Mouse (Mus musculus) left cerebral cortex, adult 8-10 months (tissue): ENCODE data around the gene Rmi2. TPM values are rescaled to one million over a fixed set of nuclear protein-coding genes. Genes with fewer than 3 reads are reported as not detected.
"Not testable (repeated sequence)": the region's sequence is repeated elsewhere in the genome, so short reads cannot be mapped to it uniquely, and the experiment has no call there.

ENCODE experiments used
- DNase-seq, 2 experiments: peaks; one replicate each; pipeline ENCODE4 v3.0.0; 2022; ENCODE audit warnings: low spot score in 2 of 2
- total RNA-seq, 4 experiments: library from RNA; stranded (reverse); gene quantifications; 2 replicates each; pipeline ENCODE4 v1.2.4; 2022

Rmi2 gene
- under 1 TPM; 0.14 to 0.57 (median 0.17) TPM for total RNA-seq

DNA sequence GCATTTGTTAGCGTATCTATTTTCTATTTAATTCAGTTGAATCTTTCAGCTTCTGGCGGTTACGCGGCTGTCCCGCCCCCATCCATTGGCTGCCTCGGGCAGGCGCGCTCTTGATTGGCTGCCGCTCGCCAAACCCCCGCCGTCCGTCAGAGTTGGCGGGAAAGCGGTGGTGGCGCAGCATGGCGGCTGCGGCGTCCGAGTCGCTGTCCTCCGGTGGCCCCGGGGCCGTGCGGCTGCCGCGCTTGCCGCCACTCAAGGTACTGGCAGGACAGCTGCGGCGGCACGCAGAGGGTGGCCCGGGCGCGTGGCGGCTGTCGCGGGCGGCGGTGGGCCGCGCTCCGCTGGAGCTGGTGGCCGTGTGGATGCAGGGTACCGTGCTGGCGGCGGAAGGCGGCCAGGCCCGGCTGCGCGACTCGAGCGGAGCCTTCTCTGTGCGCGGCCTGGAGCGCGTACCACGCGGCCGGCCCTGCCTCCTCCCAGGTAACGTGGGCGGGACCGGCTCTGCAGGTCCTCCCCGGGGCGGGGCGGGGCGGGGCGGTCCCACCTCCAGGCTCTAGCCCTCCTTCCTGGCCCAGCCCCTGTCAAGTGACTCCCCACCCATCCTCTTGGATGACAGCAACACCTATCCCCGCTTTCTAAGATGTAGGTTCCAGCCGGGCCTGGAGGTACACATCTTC is at the start of gene Rmi2:
Gene Rmi2, plus strand, starts transcription at position 149 of the 677 bp plus-strand sequence.
- peak; percentile 58 to 66 for DNase-seq

DNA sequence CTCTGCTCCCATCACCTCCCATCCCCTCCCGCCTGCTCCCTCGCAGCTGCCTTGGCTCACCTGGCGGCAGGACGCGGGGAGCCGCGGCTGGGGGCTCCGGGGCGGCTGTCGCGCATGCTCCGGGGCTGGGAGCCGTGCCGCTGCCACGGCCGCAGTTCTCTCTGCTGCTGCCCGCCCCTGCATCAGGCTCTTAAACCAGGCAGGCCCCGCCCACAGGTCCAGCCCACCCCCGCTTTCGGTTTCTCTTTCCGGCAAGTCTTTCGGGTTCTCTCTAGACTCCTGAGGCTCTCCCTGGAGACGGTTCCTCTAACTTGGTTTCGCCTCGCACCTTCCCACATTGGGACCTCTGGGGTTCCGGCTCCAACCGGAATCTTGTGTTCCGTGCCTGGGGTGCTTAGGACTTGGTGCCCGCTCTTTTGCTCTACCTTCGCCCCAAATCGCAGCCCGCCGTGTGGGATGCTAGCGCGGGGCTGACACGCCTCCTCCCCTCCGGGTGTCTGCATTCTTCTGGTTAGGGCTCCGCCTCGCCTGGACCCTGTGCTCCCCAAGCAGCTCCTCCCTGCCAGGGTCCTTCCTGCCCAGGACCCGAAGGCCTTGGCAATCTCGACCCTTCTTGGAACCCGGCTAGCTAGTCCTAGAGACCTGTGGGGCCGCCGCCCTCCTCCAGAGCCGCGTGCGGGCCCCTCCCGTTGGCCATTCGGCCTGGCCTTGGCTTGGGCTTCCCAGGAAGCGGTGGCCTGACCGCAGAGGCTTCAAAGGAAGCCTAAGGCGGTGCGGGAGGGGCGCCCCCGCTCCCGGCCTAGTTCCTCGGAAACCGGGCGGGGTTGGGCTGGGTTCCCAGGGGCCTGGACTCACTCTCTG is 49.3 kb upstream of the Rmi2 start, which contains the start of gene Socs1:
Gene Socs1, minus strand, starts transcription at position 166 of the 861 bp plus-strand sequence.
- peak; percentile 59 to 80 for DNase-seq

DNA sequence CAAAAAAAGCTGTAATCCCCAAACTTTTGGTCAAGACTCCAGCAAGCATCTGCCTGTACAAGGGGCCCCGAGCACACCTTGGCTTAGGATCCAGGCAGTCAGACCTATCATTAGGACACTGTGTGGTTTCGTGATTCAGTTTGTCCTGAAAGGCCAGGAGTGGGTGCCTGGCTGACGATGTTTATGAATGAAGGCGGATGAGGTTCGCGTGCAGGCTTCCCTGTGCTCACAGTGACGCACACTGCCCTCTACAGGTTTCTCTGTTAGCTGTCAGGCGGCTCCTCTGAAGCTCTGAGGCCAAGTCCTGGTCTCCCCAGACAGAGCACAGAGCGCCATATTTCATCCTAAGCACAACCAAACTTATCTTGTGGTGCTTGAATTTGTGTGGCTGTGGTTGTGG is 48.6 kb upstream of the Rmi2 start:
- DNase-seq: peak; percentile 43 to 68

DNA sequence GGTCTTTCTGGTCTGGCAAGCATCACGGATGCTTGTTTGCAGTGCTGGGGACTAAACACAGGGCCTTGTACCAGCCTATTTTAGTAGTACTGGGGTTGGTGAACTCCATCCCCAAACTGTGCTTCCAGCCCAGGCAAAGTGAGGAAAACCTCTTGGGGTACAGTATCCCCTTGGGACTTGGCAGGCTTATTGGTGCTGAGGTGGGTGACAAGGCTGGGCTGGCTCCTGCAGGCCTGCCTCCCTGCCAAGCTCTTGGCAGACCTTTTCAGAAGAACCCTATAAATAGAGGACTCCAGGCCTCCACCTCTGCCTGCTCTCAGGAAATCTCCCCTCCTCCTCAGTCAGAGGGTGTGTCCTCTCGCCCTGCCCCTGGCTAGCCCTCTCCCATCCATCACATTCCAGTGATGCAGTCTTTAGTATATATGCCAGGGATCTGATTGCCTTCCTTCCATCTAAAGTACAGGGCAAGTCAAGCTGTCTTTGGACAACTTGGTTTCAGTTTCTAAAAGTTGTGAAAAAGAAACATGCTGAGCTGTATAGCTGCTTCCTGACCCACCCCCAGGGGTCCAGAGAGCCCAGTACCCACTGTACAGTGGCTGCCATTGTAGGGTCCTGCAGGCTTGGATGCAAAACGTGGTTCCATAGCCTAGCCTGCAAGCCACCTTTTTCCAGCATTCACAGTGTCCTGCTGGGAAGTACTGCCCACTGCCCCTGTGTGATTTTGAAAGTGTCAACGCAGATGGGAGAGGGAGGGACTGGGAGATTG is 47.9 kb upstream of the Rmi2 start:
- no peak for DNase-seq

DNA sequence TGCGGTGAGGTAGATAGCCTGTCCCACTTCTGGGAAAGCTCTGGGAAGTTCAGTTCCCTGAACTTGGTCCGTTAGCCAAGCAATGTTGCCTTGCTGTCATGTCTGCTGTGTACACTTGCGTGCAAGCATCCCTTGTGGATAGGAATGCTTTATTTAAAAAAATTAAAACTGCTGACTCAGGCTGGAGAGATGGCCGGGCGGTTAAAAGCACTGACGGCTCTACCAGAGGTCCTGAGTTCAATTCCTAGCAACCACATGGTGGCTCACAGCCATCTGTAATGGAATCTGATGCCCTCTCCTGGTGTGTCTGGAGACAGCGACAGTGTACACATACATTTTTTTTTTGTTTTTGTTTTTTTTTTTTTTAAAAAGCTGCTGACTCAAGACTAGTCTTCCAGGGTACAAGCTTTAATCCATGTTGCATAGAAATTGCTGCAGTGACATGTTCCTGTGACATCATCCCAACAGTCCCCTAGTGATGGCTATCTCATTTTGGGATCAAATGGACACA is 47.3 kb upstream of the Rmi2 start:
- no peak for DNase-seq

DNA sequence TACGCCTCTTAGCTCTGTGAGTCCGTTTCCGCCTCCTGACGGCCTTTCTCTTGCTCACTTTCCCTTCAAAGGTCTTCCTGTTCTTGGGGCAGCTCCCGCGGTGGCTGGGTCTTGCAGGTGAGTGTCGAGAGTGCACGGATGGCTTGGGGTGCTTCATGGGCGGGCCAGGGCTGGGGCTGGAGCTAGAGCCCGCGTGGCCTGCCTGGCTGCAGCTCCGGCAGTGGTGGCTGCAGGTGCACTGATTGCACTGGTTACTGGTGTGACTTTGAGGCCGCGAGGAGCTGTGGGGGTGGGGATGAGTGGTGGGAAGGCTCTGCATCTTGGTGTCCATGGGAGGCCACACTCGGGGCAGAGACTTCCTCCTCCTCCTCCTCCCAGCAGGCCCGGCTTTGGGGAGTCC is 46.6 kb upstream of the Rmi2 start, which contains the start of gene Tnp2:
Gene Tnp2, minus strand, starts transcription at position 390 of the 400 bp plus-strand sequence.
- DNase-seq: no peak

DNA sequence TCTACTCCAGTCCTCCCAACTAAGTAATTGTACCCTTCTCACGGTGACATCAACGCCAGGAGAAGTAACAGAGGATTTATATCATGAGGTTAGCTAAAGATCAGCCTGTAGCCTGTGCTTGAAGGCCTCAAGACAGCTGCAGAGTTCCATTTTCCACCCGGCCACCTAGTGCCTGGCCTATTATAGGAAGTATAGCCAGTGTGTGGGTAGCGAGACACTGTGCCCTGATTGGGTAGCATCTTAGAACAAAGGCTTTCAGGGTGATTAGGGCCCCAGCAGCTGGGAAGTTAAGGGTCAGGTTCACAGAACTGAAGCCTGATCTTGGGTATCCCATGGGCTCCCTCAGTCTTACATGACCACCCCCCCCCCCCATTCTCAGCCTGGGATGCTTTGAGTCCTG is 46.0 kb upstream of the Rmi2 start:
- no peak for DNase-seq

DNA sequence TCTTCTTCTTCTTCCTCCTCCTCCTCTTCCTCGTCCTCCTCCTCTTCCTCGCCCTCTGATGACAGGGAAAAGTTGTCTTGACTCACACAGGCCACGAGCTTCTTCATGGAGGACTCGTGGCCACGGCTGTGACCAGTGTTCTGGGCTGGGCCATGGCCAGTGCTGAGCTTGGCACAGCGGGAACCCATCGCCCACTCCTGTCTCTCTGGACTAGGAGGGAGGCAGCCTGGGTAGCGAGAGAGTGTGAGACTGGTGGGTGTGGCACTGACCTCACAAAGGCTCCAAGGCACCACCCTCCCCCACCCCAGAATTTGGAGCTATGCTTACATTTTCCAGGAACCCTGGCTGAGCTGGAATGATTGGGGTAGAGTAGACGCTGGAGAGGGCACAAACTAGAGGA is 44.2 kb upstream of the Rmi2 start, which contains the start of gene Prm3:
Gene Prm3, minus strand, starts transcription at position 213 of the 400 bp plus-strand sequence.
- no peak for DNase-seq

DNA sequence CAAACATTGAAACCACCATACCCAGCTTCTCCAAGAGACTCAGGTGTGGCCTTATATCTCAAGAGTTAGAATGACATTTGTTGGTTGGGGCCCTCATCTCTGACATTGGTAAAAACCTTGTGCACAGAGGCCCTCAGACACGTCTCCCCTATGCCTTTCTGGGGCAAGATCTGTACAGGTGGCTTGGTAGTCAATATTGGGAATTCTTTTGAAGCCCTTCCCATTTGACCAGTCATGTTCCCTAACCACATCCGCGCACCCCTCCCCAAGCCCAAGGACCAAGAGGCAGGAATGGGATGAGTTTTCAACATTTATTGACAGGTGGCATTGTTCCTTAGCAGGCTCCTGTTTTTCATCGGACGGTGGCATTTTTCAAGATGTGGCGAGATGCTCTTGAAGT is 38.8 kb upstream of the Rmi2 start, which contains the start of gene Prm2:
Gene Prm2, minus strand, starts transcription at position 101 of the 400 bp plus-strand sequence.
- DNase-seq: no peak

DNA sequence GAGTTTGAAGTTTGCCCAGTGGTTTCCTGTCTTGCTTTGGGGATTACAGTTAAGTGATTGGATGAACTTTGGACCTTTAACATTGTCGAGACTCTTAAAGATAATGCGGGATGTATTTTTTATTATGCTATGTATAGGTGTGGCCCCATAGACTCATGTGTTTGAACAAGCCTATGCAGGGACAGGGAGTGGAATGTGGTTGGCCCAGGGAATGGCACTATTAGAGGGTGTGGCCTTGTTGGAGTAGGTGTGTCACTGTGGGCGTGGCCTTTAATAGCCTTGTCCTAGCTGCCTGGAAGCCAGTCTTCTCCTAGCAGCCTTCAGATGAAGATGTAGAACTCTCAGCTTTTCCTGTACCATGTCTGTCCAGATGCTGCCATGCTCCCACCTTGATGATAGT is 32.4 kb upstream of the Rmi2 start:
- DNase-seq: not testable (repeated sequence)

DNA sequence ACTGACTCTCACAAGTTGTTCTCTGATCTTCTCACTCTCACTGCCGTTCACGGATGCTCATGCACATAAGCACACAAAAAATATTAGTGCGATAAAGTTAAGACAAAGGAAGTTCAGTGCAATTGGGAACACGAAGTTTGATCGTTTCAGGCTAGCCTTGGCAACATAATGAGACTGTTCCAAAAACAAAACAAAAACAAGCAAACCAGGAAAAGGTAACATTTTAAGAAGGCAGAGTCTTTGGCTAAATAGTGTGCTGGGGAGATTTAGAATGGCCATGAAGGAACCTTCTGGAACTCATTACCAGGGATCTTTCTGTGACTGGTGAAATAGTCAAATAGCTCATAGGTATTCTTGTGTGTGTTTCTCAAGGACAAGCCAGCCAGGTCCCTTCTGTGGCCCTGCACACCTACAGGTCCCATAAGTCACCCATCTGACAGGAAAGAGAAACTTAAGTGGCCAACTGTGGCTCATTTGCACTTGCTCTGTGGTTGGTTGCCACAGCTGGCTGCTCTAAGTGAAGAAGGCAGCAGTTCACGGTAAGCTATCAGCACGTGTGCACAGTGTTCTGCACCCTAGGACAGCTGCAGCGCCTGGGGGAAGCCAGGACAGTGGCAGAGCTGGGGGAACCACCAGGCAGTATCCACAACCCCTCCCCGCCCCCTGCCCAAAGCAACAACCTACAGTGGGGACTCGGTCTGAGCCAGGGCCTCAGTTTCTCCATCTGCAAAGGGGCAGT is 28.9 kb upstream of the Rmi2 start, which contains the start of gene Prm1:
Gene Prm1, minus strand, starts transcription at position 51 of the 739 bp plus-strand sequence.
- no peak for DNase-seq

DNA sequence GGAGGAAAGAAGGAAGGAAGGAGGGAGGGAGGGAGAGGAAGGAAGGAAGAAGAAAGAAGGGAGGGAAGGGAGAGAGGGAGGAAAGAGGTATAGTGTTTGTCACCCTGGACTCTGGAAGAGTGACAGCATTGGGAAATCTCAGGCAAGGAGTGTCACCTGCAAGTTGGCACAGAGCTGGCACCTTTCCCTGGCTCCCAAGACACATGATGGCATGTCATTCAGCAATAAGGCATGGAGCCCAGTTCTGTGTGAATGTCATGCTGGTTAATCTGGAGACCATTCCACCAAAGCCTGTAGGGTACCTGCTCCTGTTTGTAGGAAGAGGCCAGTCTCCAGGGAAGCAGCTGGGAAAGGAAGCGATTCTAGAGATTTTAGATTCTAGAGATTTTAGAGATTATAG is 24.5 kb upstream of the Rmi2 start:
- DNase-seq: no peak

DNA sequence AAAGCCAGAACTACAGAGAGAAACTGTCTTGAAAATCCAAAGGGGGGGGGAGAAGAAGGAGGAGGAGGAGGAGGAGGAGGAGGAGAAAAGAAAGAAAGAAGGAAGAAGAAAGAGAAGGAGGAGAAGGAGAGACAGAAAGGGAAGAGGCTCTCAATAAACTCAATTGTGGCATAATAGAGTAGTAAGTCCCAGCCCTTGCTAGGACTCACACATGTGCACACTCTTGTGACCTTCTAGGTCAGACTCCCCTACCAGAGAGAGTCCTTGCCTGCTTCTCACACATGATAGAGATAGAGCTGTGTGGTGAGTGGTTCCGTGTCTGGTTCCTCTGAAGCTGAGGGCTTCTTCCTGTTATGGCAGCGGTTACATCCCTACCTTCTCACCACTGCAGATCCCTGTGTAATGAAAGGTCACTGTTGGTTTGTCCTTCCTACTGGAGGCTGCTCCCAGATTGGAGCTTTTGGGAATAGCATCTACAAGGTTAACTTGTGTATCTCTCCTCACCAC is 21.9 kb upstream of the Rmi2 start, which contains the start of gene Gm11172:
Gene Gm11172, plus strand, starts transcription at position 51 of the 507 bp plus-strand sequence.
- no peak for DNase-seq

DNA sequence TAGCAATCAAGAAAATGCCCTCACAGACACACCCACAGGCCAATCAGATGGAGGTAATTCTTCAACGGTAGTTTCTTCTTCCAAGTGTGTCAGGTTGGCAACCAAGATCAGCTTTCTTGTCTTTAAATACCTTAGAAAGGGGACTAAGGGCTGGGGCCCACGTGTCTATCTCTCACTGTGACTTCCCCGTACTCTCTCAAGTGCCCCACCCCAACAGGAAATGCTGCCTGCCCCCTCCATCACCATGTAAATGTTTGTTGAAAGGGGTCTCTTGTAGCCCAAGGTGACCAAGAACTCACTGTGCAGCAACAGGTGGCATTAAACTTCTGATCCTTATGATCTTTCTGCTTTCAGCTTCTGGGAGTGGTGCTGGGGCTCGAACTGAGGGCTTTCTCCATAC is 21.1 kb upstream of the Rmi2 start:
- DNase-seq: no peak

DNA sequence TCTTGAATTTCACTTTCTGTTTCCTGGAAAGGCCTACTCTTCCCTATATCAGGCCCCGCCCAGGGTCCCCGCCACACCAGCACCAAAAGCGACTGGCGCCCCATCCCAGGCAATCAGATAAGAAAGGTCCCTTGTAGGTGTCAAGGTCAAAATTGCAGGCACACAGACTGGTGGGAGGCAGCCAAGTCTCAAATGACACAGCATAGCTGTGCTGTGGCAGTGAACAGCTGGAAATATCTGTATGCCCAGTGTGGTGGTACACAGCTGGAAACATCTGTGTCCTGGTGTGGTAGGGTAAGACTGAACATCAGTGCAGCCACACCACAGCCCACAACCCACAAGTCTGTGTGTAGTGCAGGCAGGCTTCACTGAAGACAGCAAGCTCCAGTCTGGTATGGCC is 20.0 kb upstream of the Rmi2 start:
- no peak for DNase-seq

DNA sequence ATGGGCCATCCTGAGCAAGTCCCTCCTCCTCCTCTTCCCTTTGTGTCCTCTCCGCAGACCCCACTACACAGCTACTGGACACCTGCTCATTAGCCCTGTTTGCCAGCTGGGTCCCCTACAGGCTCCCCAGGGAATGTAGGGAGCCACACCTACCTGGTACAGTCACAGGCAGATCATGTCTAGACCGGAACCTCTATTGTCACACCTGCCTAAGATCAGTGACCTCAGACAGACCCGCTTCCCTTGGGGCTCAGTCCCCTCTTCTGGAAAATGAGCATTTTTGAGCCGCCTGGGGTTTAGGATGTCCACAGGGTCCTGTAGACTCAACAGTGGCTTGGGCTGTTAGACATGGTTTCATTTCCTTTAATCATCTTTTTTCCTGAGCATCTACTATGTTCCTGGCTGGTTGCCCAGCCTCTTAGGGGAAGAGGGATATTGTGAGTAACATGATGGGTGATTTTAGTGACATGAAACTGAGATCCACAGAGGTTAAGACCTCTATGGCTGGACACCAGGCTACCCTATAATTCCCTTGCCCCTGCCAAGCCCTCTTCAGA is 16.2 kb upstream of the Rmi2 start:
- no peak for DNase-seq

DNA sequence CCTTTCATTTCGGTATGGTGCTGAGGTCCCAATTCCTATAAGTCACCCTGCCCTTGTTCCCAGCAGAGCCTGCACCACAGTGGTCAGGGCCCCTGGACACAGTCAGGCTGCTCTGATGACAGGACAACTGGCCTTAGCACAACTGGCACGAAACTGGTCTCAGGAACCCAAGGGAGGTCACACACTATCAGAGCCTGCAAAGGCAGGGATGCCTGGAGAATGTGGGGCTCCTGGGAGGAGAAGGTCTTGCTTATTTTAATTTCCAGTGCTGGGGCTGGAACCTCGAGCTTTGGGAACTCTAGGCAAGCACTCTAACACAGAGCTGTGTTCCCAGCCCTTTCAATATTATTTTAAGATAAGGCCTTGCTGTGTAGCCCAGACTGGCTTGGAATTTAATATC is 14.9 kb upstream of the Rmi2 start:
- DNase-seq: no peak

DNA sequence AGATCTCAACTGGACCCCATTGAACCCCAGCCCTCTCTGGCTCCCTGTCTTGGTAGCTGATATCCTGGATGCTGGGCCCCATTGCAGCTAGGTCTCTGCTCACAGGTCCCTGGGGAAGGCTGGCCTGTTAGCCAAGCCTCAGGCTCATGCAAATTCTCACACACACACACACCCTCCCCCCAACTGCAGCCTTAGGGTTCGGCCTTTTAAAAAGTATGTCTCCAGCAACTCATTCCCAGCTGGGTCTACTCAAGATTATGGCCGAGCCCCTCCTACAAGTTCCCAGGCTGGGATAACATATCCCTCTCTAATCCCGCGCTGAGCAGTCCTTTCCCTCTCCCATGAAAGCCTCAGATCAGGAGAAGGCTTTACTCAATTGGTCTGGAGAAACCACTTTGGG is 13.5 kb upstream of the Rmi2 start:
- no peak for DNase-seq

DNA sequence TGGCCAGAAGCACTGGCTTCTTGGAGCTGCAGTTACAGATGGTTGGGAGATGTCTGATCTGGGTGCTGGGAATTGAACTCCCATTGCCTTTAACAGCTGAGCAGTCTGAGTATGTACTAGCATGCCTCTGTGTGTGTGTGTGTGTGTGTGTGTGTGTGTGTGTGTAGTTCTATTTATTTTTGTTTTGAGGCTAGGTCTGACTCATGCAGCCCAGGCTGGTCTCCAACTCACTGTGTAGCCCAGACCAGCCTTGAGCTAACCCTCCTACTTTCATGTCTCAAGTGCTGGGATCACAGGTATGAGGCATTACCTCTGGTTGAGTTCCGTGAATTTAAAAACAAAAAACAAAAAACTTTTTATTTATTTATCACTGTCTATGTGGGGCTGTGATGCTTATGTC is 10.3 kb upstream of the Rmi2 start:
- DNase-seq: peak in 1 of 2 experiments; percentile 15

DNA sequence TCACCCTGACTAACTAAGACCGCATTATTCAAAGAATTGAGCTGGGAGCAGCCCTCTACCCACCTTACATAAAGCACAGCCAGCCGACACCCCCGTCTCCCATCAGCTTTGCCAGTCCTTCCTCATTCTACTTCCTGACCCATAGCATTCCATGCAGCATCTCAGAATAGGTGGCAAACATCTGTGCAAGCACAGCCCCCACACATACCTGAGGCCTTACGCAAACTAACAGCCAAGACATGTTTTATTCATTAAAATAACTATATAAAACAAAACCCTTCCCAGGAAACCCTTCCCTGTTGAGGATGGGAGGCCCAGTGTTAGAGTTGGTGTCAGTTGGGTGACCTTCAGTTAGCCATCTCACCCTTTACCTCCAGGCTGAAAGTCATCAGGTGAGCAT is 9.0 kb upstream of the Rmi2 start:
- DNase-seq: no peak
